Mouse (Mus musculus) skeletal muscle tissue, postnatal 0 days (tissue): ENCODE measurements around the gene Bcl7b. TPM values are rescaled to one million over a fixed set of nuclear protein-coding genes. Genes with fewer than 3 reads are reported as not detected.

Experiments
- microRNA-seq, 2 experiments: library from miRNA; unstranded; fragments of <30 nt; microRNA quantifications; one replicate each; pipeline ENCODE4; 2016
- polyA plus RNA-seq: library from polyadenylated mRNA; unstranded; fragments of >200 nt; fragmentation: Nextera tagmentation; extraction: Ambion mirVana; gene quantifications from 2 replicates; pipeline ENCODE4 v1.2.1, GENCODE M21; 2015

The Bcl7b gene
- polyA plus RNA-seq = 37.1 and 39.5 TPM in 2 replicates

DNA sequence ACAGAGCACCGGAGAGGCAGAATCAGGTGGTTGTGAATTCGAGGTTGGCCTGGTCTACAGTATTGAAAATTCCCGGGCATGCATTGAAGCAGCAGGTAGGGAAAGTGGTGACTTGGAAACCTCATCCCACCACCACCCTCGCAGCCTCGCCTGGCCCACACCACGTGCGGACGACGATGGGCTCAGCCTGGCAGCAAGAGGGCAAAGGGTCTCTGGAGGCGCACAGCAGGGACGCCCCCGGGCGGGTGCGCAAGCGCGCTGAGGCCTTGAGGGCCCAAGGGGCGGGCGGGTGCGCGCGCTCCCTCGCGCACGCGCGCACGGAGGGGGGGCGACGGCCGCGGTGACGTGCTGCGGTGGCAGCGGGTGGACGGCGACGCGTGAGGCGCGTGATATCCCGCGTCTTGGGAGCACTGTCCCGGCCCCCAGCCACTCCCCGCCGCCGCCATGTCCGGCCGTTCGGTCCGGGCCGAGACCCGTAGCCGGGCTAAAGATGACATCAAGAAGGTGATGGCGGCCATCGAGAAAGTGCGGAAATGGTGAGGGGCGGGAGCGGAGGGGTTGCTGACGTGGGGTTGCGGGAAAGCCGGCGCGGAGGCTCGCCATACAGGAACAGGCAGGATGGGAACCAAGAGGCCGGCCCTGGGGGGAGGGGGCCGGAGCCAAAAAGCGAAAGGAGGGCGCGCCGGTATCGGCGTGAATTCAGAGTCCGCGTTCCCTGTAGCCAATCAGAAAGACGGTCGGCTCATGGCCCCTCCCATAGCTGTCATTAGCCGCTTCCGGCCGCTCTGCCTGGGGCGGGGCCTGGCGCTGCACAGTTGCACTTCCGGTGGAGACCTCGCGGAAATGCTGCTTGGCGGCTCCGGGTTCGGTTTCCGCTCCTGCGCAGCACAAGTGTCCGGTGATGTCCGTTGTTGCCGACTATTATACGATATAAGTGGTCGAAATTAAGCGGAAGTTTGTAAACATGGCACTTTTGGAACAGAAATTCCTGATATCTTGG lies at the start of gene Bcl7b:
Gene Bcl7b, plus strand, starts transcription at position 221 of the 1,000 bp plus-strand sequence.

DNA sequence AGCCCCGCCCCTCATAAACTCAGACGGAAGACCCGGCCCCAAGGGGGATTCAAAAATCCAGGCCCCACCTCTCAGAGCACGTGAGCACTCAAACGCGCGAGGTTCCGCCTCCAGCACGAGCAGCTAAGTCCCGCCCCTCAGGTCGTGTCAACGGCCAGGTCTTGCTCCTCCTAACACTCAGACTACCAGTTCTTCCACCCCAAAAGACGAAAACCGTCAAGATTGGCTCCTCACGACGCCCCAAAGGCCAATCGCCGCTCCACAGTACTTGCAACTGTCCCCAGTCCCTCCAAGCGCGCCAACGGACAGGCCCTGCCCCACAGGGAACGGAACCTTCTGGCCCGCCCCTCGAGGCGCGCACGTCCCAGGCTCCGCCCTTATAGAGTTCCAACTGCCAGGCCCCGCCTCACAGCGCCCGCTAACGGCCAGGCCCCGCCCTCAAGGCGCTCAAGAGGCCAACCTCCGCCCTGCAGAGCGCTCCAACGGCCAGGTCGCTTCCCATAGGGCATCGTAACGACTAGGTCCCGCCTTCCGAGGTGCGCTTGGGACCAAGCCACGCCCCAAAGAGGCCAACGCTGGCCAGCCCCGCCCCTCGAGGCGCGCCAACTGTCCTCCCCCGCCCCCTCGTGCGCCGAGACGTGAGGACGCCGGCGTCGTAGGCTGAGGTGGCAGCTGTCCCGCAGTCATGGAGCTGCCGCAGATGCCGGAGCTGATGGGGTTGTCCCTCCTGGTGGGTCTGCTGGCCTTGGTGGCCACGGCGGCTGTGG lies 18.8 kb upstream of the Bcl7b start, which contains the start of gene Tbl2:
Gene Tbl2, plus strand, starts transcription at position 605 of the 767 bp plus-strand sequence.

DNA sequence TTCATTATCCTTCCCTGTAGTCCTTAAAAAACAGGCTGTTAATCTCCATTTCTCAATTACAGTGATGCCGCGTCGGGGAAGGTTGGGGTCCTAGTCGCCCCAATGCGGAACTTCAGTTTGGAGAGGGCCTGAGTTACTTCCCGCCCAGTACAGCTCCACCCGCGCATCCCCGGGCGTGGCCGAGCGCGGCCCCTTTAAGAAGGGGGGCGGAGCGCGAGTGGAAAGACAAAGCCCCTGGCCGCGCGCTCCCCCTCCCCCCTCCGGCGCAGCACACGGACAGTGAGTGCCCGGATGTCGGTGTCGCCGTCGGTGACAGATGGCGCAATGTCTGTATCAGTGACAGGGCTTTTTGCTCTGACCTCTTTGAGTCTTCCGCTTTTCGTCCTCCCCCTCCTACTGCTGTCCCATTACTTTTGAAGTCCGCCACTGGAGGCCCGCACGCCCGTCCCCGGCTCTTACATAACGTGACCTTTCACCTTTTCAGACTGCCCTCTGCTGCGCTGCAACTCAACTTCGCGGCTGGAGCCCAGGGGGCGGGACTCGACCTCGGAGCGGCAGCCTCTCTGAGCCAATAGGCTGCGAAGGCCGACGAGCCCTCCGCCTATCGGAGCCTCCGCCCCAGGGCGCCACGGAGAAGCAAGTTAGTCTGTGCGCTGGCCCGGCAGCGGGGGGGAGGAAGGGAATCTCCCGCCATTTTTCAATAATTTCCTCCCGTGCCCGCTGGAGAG lies 18.7 kb downstream of the Bcl7b start, which contains the start of gene Baz1b:
Gene Baz1b, plus strand, starts transcription at position 644 of the 728 bp plus-strand sequence.

Small RNA genes within 50 kb of the gene (microRNA-seq; reads per million reads assigned to microRNA genes)
- gene Gm25315 = 0 reads per million in 2 experiments

Other genes starting within 250 kb of the Bcl7b start
- gene Mettl27, start 235.9 kb upstream of the Bcl7b start, polyA plus RNA-seq = 9.7 and 10.3 TPM in 2 replicates
- gene Cldn4, start 221.3 kb upstream of the Bcl7b start, polyA plus RNA-seq = 0.10 and 0.84 TPM in 2 replicates
- gene Cldn3, start 182.1 kb upstream of the Bcl7b start, polyA plus RNA-seq = 0.38 TPM in 1 of 2 replicates, not detected in the other
- gene Abhd11, start 159.1 kb upstream of the Bcl7b start, polyA plus RNA-seq = 64.2 and 64.4 TPM in 2 replicates
- 1.7 and 1.9 TPM in 2 replicates for gene Stx1a, start 144.8 kb upstream of the Bcl7b start, polyA plus RNA-seq
- 34.0 and 34.2 TPM in 2 replicates for gene Dnajc30, start 104.1 kb upstream of the Bcl7b start, polyA plus RNA-seq
- gene Bud23, start 103.3 kb upstream of the Bcl7b start, polyA plus RNA-seq = 38.2 and 48.1 TPM in 2 replicates
- 2.1 and 2.6 TPM in 2 replicates for gene Vps37d, start 90.0 kb upstream of the Bcl7b start, polyA plus RNA-seq
- 9.6 and 9.8 TPM in 2 replicates for gene Mlxipl, start 78.4 kb upstream of the Bcl7b start, polyA plus RNA-seq
- gene Tbl2, start 18.6 kb upstream of the Bcl7b start, polyA plus RNA-seq = 12.9 and 16.9 TPM in 2 replicates
- gene Baz1b, start 19.0 kb downstream of the Bcl7b start, polyA plus RNA-seq = 13.8 and 14.0 TPM in 2 replicates
- gene Fzd9, start 82.9 kb downstream of the Bcl7b start, polyA plus RNA-seq = 24.7 and 25.4 TPM in 2 replicates
- gene Fkbp6, start 181.8 kb downstream of the Bcl7b start, polyA plus RNA-seq = not detected in 2 replicates
- not detected in 2 replicates for gene Trim50, start 185.0 kb downstream of the Bcl7b start, polyA plus RNA-seq
- gene Nsun5, start 201.7 kb downstream of the Bcl7b start, polyA plus RNA-seq = 15.5 and 15.6 TPM in 2 replicates
- gene Pom121, start 226.3 kb downstream of the Bcl7b start, polyA plus RNA-seq = 4.6 TPM in 2 replicates